Mouse (Mus musculus): Measurements from ENCODE around the gene Clnk. TPM values are rescaled to one million over a fixed set of nuclear protein-coding genes. Genes with fewer than 3 reads are reported as not detected.
A peak's percentile ranks its signal among the peaks of the same experiment; 100 is the strongest.

Clnk gene
- polyA plus RNA-seq, 1 experiment from 2014 or later = 0.14 TPM

DNA sequence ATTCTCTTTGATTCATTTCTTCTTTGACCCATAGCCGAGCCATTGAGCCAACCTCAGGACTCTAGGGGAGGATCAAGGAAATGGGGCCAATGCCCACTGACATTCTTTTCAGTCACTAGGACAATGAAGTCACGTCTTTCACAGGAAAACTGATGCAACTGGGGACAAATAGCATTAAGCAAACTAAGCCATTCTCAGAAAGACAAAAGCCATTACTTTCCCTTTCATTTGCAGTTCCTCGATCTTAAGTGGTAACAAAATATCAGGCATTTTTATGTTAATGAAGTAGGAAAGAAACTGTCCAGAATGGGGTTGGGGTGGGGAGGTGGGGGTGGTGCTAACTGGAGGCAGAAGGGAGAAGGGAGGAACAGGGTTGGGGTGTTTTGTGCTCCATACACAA is 178.6 kb downstream of the Clnk start:
- WGBS = 44% methylated on average over 3 of the region's 3 CpGs
- Histone ChIP-seq H3K9me3 (no peaks in the 10 kb centered on the region), H3K27ac (replicated peaks) (no peak overlapping the region), H3K36me3 (replicated peaks) (no peaks in the 10 kb centered on the region), H3K4me1 (peaks cover 12% of the 10 kb centered on the region; the same call in 1 of the 2 replicates), H3K27me3 (replicated peaks; ENCODE audit: low read depth, poor library complexity, severe bottlenecking) (no peaks in the 10 kb centered on the region), H3K4me3 (no peak overlapping the region)
- DNase-seq (ENCODE audit: low spot score) = no peak

DNA sequence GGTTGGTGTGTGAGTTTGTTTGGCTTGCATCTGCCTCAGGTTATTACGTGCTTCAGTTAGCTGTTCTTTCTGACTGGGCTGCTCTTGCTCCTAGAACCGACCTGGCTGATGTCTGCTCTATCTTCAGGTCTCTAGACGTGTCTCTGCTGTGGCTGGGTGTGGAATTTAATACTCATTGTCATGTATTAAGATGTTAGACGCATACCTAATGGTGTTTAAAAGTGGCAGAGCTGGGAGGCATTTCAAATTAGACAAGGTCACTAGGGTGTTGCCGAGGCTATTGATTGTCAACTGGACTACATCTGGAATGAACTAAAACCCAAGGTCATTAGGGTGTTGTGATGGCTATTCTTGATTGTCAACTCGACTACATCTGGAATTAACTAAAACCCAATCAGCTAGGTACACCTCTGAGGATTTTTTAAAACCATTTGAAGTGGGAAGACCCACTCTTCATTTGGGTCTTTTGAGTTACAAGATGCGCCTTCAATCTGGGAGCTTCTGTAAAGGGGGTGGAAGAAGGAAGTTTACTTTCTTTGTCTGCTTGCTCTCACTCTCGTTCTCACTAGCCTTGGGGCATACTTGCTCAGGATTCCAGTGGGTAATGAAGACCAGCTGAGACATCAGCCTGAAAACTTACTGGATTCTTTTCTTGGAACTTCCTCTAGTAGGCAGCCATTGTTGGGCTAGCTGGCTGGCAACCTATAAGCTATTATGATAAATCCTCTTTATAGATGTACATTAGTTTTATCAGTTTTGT is 179.8 kb downstream of the Clnk start:
- Histone ChIP-seq H3K4me1 (peaks cover 12% of the 10 kb centered on the region; the same call in 1 of the 2 replicates), H3K4me3 (no peak overlapping the region), H3K27me3 (replicated peaks; ENCODE audit: low read depth, poor library complexity, severe bottlenecking) (no peaks in the 10 kb centered on the region), H3K36me3 (replicated peaks) (no peaks in the 10 kb centered on the region), H3K9me3 (no peaks in the 10 kb centered on the region), H3K27ac (replicated peaks) (peak overlapping the region; percentile 35; the same call in 1 of the 2 replicates)
- WGBS = 32% methylated on average over 8 of the region's 8 CpGs
- peak; percentile 57 for DNase-seq (ENCODE audit: low spot score)

DNA sequence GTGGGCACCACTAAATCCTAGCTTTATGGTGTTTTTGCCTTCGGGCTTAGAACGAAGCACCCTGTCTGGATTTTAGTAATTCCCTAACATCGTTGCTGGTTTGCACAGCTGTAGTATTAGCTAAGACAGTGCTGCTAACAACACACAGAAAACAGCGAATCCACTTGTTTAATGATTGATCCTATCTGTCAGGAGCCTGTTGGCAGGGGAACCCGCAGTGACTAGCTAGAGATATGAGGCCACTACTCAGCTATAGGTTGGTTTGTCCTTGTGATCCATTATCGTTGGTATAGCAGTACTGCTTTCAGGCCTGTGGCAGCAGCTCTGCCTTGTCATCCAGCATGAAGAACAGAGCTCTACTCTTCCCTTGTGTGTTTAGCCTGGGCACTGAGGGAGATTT is 183.8 kb downstream of the Clnk start:
- Histone ChIP-seq H3K27me3 (replicated peaks; ENCODE audit: low read depth, poor library complexity, severe bottlenecking) (0 out of 2 replicates have a peak, but pooled peaks cover under 1% of the 10 kb centered on the region), H3K36me3 (replicated peaks) (no peaks in the 10 kb centered on the region), H3K9me3 (no peaks in the 10 kb centered on the region), H3K4me1 (peaks cover 12% of the 10 kb centered on the region; the same call in 1 of the 2 replicates), H3K27ac (replicated peaks) (no peak overlapping the region), H3K4me3 (no peak overlapping the region)
- 89% methylated on average over 6 of the region's 6 CpGs for WGBS
- DNase-seq (ENCODE audit: low spot score) = no peak

DNA sequence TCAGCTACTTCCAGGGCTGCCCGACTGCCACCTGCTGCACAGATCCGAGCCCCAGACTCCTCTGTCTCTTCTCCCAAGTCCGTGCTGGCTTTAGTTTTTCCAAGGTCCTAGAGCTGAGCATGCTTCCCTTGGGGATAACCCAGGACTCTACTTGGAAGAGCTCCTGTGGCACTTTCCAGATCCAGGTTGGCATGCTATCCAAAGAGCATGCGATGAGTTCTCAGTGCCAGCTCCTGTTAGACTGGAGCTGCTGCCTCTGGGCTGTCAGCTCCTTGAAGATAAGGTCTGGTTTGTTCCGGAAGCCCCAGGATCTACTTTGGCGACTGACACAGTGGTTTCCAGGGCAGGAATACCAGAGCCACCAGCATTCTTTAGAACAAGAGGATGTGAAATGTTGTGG is 187.4 kb downstream of the Clnk start:
- Histone ChIP-seq H3K27ac (replicated peaks) (no peak overlapping the region), H3K36me3 (replicated peaks) (no peaks in the 10 kb centered on the region), H3K4me3 (no peak overlapping the region), H3K27me3 (replicated peaks; ENCODE audit: low read depth, poor library complexity, severe bottlenecking) (peaks cover 3% of the 10 kb centered on the region; the same call in 1 of the 2 replicates), H3K4me1 (peaks cover 5% of the 10 kb centered on the region), H3K9me3 (no peaks in the 10 kb centered on the region)
- no peak for DNase-seq (ENCODE audit: low spot score)
- WGBS = 89% methylated on average over 6 of the region's 6 CpGs

DNA sequence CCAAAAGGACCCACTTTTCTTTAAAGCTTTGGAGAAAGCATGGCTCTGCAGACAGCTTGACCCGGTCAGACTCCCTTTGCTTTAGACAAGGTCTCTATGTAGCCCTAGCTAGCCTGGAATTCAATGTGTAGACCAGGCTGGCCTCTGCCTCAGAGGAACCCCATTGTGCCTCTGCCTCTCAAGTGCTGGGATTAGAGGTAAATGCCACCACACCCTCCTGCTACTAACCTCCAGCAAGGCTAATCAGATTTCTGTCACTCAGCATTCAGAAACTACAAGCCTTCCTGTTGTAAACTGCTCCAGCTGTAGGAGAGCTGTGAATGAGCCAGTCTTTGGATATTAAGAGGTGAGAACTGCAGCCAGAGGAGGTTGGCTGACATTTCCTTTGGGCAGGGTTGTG is 188.9 kb downstream of the Clnk start:
- H3K27ac ChIP-seq (replicated peaks) = no peak overlapping the region
- no peak overlapping the region for H3K4me3 ChIP-seq
- DNase-seq (ENCODE audit: low spot score) = no peak
- peaks cover 7% of the 10 kb centered on the region for H3K36me3 ChIP-seq (replicated peaks)
- peaks cover 3% of the 10 kb centered on the region; the same call in 1 of the 2 replicates for H3K27me3 ChIP-seq (replicated peaks; ENCODE audit: low read depth, poor library complexity, severe bottlenecking)
- peaks cover 14% of the 10 kb centered on the region for H3K4me1 ChIP-seq
- H3K9me3 ChIP-seq = no peaks in the 10 kb centered on the region
- 87% methylated on average over 1 of the region's 1 CpGs for WGBS

DNA sequence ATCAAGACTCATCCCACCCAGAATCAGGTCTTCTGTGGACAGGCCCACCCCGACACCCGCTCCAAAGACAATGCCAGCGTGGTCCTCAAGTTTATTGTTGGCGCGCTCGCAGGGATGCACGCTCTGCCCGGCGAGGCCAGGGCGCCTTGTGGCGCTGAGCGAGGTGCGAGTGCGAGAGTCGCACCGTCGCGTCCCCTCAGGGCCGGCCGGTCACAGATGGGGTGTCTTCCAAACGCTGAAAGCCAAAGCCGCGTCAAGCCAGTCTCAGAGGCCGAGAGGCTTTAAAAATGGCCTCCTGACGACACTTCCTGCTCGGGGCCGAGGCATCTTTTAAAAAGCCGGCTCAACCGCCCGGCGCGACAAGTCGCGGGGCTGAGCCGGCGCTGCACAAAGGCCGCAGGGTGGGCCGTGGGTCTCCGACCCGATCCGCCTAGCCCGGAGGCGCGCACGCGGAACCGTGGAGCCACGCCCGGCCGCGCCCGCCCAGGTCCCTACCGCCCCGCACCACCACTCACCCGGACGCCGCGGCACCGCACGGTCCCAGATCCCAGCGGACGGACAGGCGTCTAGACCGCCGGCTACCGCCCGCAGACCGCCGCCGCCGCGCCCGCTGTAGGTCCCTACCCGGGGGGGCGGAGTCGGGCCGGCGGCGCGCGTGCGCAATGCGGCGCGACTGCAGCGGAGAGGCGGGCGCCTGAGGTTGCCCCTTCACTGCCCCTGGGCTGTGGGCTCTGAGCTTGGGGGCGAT is 192.3 kb downstream of the Clnk start, which contains the start of gene Zfp518b:
Zfp518b (minus strand) TSS at position 663 of the 748 bp plus-strand sequence.
- peak within 1 kb of the TSS; percentile 89 for H3K4me3 ChIP-seq
- peak; percentile 89 for DNase-seq (ENCODE audit: low spot score)
- 0 out of 2 replicates have a peak, but pooled peaks cover 2% of the 10 kb centered on the region for H3K9me3 ChIP-seq
- peaks cover 15% of the 10 kb centered on the region for H3K4me1 ChIP-seq
- under 1% methylated on average over 89 of the region's 89 CpGs for WGBS
- peaks cover 3% of the 10 kb centered on the region; the same call in 1 of the 2 replicates for H3K27me3 ChIP-seq (replicated peaks; ENCODE audit: low read depth, poor library complexity, severe bottlenecking)
- peaks cover 40% of the 10 kb centered on the region for H3K36me3 ChIP-seq (replicated peaks)
- H3K27ac ChIP-seq (replicated peaks) = peak within 1 kb of the TSS; percentile 99

DNA sequence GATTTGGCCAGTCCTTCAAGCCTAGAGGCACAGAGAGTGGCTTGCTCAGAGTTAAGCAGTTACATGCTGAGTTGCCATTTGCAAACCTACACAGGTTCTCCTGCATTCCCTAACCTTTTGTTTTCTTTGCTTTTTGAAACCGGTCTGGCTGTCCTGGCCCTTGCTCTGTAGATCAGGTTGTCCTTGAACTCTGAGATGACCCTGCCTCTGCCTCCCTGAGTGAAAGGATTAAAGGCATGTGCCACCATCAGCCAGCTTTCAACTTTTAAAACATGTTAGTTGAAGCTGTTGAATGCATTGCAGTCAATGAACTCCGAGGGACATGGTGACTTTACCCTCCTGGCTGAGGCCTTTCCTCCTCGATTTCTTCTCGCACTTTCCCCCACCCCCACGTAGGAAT is 217.8 kb downstream of the Clnk start:
- Histone ChIP-seq H3K9me3 (no peaks in the 10 kb centered on the region), H3K4me1 (no peaks in the 10 kb centered on the region), H3K4me3 (no peak overlapping the region), H3K27me3 (replicated peaks; ENCODE audit: low read depth, poor library complexity, severe bottlenecking) (no peaks in the 10 kb centered on the region), H3K27ac (replicated peaks) (no peak overlapping the region), H3K36me3 (replicated peaks) (no peaks in the 10 kb centered on the region)
- 86% methylated on average over 5 of the region's 5 CpGs for WGBS
- no peak for DNase-seq (ENCODE audit: low spot score)

Other genes with a start within 250 kb of the Clnk start
- 42.3 and 43.1 TPM in 2 replicates for gene Zfp518b, start 192.0 kb downstream of the Clnk start, polyA plus RNA-seq (2016; fragmentation: Nextera tagmentation; extraction: Ambion mirVana)